Mouse (Mus musculus) limb, embryonic 10.5 days (tissue): ENCODE measurements around the gene Aldh1a3. TPM values are rescaled to one million over a fixed set of nuclear protein-coding genes. Genes with fewer than 3 reads are reported as not detected.

Experiments
- DNase-seq: peaks from one replicate; pipeline ENCODE4 v3.0.0-alpha.2; 2017; ENCODE audit warnings: low spot score
- H3K27ac ChIP-seq: fragments of 300-500 bp; sonication (generic); 2 replicates; pipeline ENCODE4 v1.5.1; 2016; ENCODE audit warnings: mild to moderate bottlenecking
- H3K27me3 ChIP-seq: fragments of 300-500 bp; sonication (generic); 2 replicates; pipeline ENCODE4 v1.6.1; 2016; ENCODE audit warnings: low read depth, mild to moderate bottlenecking; ENCODE audit not compliant: poor library complexity, severe bottlenecking
- H3K36me3 ChIP-seq: fragments of 300-500 bp; sonication (generic); 2 replicates; pipeline ENCODE4 v1.6.1; 2016; ENCODE audit warnings: mild to moderate bottlenecking, moderate library complexity
- H3K4me1 ChIP-seq: fragments of 300-500 bp; sonication (generic); 2 replicates; pipeline ENCODE4 v1.6.1; 2016
- H3K4me3 ChIP-seq: fragments of 300-500 bp; sonication (generic); 2 replicates; pipeline ENCODE4 v1.5.1; 2016; ENCODE audit warnings: mild to moderate bottlenecking, moderate library complexity
- H3K9me3 ChIP-seq: fragments of 300-500 bp; sonication (generic); replicated peaks from 2 replicates; pipeline ENCODE4 v1.6.1; 2016; ENCODE audit warnings: mild to moderate bottlenecking
- WGBS: fragments of 180-500 bp; shearing (Covaris S2); methylation state at CpG from one replicate; pipeline ENCODE4 v1.1.7; 2016; 5-methylcytosine and 5-hydroxymethylcytosine counted together
- microRNA-seq: library from miRNA; unstranded; fragments of <30 nt; microRNA quantifications from one replicate; pipeline ENCODE4, GENCODE M21; 2017
- polyA plus RNA-seq: library from polyadenylated mRNA; unstranded; fragments of >200 nt; fragmentation: Nextera tagmentation; extraction: Ambion mirVana; gene quantifications from 2 replicates; pipeline ENCODE4 v1.2.1, GENCODE M21; 2016

Aldh1a3 gene
- polyA plus RNA-seq, 1 experiment from 2014 or later, result 1.1 TPM

DNA sequence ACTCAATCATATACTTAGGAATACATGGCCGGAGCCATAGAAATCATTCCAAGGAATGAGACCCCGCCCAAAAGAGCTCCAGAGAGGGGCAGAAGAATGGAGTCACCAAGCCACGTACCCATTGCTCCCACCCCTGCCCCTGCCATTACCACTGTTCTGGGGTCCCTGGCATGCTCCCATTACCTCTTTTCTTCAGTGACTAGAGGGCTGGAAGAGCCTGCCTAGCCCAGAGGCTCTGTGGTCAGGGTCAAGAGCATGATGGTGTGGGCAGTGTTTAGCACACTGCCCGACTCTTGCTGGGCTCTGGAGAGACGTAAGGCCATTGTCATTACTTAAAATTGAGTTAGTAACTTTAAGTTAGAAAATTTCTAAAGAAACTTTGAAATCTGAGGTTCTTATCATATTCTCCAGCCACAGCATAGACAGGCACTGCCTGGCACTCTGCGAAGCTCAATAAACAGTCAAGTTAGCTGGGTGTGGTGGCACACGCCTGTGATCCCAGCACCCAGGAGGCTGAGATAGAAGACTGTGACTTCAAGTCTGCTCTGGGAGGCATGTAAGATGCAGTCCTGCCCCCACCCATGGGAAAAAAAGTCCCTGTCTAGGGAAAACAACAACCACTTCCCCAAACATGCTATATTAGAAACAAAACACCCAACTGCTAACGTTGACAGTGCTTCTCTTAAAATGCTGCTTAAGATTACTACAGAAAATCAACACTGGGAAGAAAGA lies 71.4 kb downstream of the Aldh1a3 start:
- H3K4me1 ChIP-seq, result no peaks in the 10 kb centered on the region
- 92% methylated on average over 8 of the region's 8 CpGs for WGBS
- DNase-seq, result no peak
- H3K27me3 ChIP-seq, result no peaks in the 10 kb centered on the region
- no peak overlapping the region for H3K4me3 ChIP-seq
- no peaks in the 10 kb centered on the region for H3K36me3 ChIP-seq
- H3K27ac ChIP-seq, result no peak overlapping the region
- H3K9me3 ChIP-seq, result no peaks in the 10 kb centered on the region

DNA sequence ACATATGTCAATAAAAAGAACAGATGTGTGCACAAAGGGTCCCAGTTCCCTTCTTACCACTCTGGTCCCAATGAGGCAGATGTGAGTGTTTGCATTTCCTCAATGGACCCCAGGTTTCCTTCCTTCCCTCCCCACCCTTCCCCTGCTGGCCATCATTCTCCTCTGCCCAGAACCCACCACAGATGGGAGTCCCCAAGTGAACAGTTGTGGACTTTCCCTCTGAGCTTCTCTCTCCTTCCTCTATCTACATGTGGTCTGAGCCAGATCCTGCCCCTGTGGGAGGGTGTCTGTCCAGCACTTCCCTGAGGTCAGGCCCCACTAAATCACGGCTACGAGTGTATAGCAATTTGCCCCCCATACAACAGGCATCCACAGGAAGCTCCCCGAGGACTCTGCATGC lies 72.4 kb downstream of the Aldh1a3 start:
- H3K4me1 ChIP-seq, result no peaks in the 10 kb centered on the region
- H3K27me3 ChIP-seq, result no peaks in the 10 kb centered on the region
- no peaks in the 10 kb centered on the region for H3K9me3 ChIP-seq
- no peak for DNase-seq
- H3K36me3 ChIP-seq, result no peaks in the 10 kb centered on the region
- WGBS, result 46% methylated on average over 3 of the region's 3 CpGs
- H3K4me3 ChIP-seq, result no peak overlapping the region
- H3K27ac ChIP-seq, result no peak overlapping the region

DNA sequence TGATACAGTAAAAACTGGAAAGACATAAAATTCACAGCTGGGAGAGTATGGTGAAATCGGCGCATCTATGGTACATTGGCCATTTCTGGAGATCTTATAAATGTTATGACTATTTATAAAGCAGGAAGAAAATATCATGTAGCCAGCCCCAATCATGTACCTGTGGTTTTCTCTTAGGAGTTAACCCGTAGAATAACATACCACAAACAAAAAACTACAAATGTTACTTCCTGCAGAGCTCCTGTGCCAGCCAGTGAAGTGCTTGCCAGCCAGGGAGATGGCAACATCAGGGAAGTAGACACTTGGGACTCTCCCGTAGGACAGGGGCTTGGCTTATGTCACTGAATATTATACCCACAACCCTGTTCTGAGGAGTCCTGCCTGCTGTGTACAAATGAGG lies 76.2 kb downstream of the Aldh1a3 start:
- Histone ChIP-seq H3K4me3 (no peak overlapping the region), H3K27me3 (no peaks in the 10 kb centered on the region), H3K9me3 (no peaks in the 10 kb centered on the region), H3K36me3 (no peaks in the 10 kb centered on the region), H3K27ac (no peak overlapping the region), H3K4me1 (peaks cover 7% of the 10 kb centered on the region; the same call in 1 of the 2 replicates)
- DNase-seq, result no peak
- 93% methylated on average over 4 of the region's 4 CpGs for WGBS

DNA sequence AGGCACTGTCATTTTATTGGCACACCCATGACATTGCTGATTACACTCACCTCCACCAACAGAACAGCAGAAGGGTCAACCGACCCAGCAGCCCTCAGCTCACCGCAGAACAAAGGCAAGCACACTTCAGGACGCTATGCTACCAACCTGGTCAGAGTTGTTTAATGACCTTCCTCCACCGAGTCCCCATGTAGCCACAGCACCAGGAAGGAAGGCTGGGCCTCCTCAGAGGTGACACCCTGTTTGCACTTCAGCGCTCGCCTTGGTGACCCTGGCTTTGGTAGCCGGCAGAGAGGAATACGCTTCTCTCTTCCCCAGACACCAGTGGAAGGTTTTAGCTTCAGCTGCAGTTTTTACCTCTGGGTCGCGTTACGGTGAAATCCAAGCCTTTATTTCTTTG lies 77.6 kb downstream of the Aldh1a3 start:
- DNase-seq, result no peak
- peaks cover 7% of the 10 kb centered on the region; the same call in 1 of the 2 replicates for H3K4me1 ChIP-seq
- H3K27ac ChIP-seq, result no peak overlapping the region
- no peaks in the 10 kb centered on the region for H3K27me3 ChIP-seq
- H3K4me3 ChIP-seq, result no peak overlapping the region
- no peaks in the 10 kb centered on the region for H3K36me3 ChIP-seq
- 52% methylated on average over 11 of the region's 11 CpGs for WGBS
- no peaks in the 10 kb centered on the region for H3K9me3 ChIP-seq

DNA sequence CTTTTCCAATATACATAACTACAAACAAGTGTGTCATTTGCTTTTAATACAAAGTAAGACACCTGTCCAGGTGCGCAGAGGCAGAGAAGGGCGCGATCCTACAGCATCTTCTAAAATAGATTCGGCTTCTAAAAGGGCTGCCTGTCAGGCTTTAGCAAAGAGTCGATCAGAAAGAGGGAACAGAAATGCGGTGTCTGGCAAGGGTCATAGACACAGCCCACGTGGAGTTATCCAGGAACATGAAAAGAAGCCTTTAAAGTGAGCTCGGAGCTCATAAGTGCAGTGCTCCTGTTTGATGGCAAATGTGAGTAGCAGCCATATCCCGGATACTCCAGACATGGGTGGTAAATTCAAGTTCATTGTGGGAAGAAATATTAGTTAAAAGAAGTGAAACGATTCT lies 78.7 kb downstream of the Aldh1a3 start:
- no peaks in the 10 kb centered on the region for H3K36me3 ChIP-seq
- H3K9me3 ChIP-seq, result no peaks in the 10 kb centered on the region
- H3K27me3 ChIP-seq, result no peaks in the 10 kb centered on the region
- peaks cover 7% of the 10 kb centered on the region; the same call in 1 of the 2 replicates for H3K4me1 ChIP-seq
- no peak overlapping the region for H3K4me3 ChIP-seq
- 89% methylated on average over 10 of the region's 10 CpGs for WGBS
- no peak for DNase-seq
- no peak overlapping the region for H3K27ac ChIP-seq

DNA sequence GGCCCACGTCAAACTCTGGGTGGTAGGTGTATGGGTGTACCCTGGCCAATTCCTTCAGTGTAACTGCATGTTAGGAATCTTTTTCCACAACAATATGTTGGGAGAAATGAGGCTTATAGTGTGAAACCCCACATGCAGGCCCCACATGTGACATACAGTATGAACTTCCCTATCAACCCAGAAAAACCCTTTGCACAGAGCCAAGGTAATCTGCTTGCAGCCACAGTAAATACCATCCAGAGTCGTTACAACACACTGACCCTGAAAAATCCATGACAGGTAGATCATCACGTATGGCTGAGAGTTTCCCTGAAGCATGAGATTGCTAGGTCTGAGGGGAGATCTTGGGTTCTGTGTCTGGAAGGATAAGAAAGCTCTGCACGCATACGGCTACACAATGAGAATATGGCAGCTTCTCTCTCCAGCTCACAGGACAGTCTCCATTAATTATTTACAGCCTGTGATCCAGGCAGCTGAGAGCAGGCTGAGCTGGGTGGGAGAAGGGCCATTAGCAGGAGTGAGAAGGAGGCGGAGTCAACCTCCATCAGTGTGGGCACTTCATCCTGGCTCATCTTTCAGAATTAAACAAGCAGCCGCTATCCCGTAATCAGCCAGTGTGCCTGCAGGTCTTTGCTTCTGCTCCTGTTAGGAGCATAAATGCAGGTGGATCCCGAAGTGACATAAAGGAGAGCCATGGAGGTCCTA lies 80.2 kb downstream of the Aldh1a3 start:
- Histone ChIP-seq H3K9me3 (no peaks in the 10 kb centered on the region), H3K27me3 (no peaks in the 10 kb centered on the region), H3K4me1 (peaks cover 7% of the 10 kb centered on the region; the same call in 1 of the 2 replicates), H3K27ac (no peak overlapping the region), H3K36me3 (no peaks in the 10 kb centered on the region), H3K4me3 (no peak overlapping the region)
- no peak for DNase-seq
- 41% methylated on average over 9 of the region's 9 CpGs for WGBS

DNA sequence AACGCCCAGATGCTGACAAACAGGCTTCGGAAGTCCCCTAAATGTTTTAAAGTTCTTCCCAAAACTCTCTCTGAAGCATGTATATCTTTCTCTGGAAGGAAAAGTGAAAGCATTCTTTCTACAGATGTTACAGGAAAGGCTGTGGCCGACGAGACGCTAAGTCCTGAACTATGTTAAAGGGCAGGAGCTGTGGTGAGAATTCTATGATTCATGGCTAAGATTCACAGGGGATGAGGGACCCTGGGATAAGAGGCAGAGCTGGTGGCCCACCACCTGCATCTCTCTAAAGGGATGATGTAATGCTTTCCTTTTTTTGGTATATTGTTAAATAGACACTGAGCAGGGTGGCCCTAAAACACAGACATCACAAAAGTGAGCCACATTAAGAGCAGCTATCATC lies 84.0 kb downstream of the Aldh1a3 start:
- no peaks in the 10 kb centered on the region for H3K36me3 ChIP-seq
- no peak for DNase-seq
- peaks cover 12% of the 10 kb centered on the region; the same call in 1 of the 2 replicates for H3K4me1 ChIP-seq
- no peaks in the 10 kb centered on the region for H3K9me3 ChIP-seq
- no peak overlapping the region for H3K4me3 ChIP-seq
- WGBS, result 85% methylated on average over 5 of the region's 5 CpGs
- H3K27ac ChIP-seq, result no peak overlapping the region
- no peaks in the 10 kb centered on the region for H3K27me3 ChIP-seq

DNA sequence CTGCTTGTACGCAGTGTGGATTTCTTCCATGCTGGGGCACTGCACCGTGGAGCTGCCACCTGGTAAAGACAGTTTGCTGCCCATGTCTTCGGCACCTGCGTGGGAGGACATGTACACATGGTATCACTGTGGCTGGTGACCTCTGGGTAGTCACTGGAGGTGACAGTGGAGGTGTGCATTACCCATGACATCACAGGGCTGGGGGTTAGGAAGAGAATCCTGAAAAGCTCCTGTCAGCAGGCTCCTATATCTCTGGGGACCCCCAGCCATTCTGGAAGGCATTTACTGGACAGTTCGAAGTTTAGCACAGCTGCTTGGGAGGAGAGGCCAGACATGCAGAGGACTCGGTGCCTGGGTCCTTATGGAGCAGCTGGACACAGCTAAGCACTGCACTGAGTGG lies 84.5 kb downstream of the Aldh1a3 start:
- H3K4me3 ChIP-seq, result no peak overlapping the region

DNA sequence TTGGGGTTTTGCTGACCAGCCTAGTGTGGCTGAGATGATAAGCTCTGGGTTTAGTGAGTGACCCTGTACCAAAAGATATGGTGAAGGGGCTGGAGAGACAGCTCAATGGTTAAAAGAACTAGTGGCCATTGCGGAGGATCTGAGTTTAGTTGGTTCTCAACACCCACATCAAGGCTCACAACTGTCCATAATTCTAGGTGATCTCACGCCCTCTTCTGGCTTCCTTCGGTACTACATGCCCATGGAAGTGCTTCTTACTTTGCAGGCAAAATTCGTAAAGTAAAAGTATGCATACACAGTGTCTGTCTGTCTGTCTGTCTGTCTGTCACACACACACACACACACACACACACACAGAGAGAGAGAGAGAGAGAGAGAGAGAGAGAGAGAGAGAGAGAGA lies 85.0 kb downstream of the Aldh1a3 start:
- 47% methylated on average over 4 of the region's 4 CpGs for WGBS

More for the DNA sequence above, 84.5 kb downstream of the Aldh1a3 start:
- Histone ChIP-seq H3K9me3 (no peaks in the 10 kb centered on the region), H3K27ac (no peak overlapping the region), H3K36me3 (no peaks in the 10 kb centered on the region), H3K4me1 (peaks cover 12% of the 10 kb centered on the region; the same call in 1 of the 2 replicates), H3K27me3 (no peaks in the 10 kb centered on the region)
- 77% methylated on average over 6 of the region's 6 CpGs for WGBS
- DNase-seq, result no peak

More for the DNA sequence above, 85.0 kb downstream of the Aldh1a3 start:
- Histone ChIP-seq H3K9me3 (no peaks in the 10 kb centered on the region), H3K27me3 (no peaks in the 10 kb centered on the region), H3K36me3 (no peaks in the 10 kb centered on the region), H3K4me1 (peaks cover 10% of the 10 kb centered on the region; the same call in 1 of the 2 replicates), H3K27ac (no peak overlapping the region), H3K4me3 (no peak overlapping the region)
- peak; percentile 55 for DNase-seq

Small RNA genes within 50 kb of the gene (microRNA-seq; reads per million reads assigned to microRNA genes)
- not detected for gene Mir7057

Other genes with a start within 250 kb of the Aldh1a3 start
- gene Gm10974, start 61.6 kb downstream of the Aldh1a3 start, polyA plus RNA-seq, result not detected in 2 replicates
- 8.1 and 10.2 TPM in 2 replicates for gene Lrrk1, start 39.2 kb downstream of the Aldh1a3 start, polyA plus RNA-seq